Mouse (Mus musculus) cerebellum, adult 9-10 months (tissue): Measurements from ENCODE around the gene Gm5447.

Source experiments
- DNase-seq: peaks from one replicate; pipeline ENCODE4 v3.0.0; 2022

The Gm5447 gene

DNA sequence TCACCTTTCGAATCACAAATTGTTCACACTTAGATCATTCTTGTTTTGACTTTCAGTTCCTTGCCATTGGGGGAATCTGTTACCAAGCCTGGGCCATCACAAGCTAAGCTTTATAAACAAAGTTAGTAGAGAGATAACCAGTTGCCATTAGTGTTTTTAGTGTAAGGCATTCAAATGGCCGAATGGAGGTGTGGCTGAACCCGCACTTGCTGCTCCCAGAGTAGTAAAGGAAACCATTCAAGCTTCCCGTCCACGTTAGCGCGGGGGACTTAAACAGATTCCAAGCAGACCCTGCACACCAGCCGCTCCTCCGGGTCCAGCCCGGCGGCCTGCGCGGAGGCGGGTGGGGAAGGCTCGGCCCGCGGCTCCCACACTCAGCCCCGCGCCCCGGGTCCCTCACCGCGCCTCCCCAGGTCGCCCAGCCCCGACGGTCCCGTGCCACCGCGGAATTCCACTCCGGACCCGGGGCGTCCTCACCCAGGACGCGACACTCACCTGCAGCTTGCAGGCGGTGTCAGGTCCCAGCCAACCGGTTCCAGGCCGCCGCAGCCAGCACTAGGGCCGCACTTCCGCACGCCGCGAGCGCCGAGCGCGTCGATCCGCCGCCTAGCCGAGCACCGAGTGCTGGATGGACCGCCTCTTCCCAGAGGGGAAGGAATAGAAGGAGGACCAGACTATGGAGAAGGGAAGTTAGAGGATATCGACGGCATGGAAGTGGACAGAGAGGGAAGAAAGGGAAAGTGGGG lies at the start of gene Gm5447, which contains the start of gene Exoc2:
Gene Gm5447 (plus strand): TSS at position 704 of the 746 bp plus-strand sequence.
Gene Exoc2 (minus strand): TSS at position 593 of the 746 bp plus-strand sequence.
- DNase-seq, result peak; percentile 78

DNA sequence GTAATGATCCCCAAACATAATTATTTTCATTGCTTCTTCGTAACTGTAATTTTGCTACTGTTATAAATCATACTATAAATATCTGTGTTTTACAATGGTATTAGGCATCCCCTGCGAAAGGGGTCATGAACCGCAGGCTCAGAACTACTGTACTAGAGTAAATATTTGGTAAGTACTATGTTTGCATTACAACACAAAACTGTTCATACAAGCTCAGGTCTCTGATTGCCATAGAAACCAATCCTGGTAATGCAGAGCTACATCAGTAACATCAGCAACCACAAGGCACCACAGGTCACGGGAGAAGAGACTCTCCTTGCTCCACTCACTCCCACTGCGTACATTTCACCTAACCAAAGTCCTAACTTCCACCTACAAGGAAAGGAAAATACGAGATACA lies 49.7 kb upstream of the Gm5447 start:
- DNase-seq, result no peak

DNA sequence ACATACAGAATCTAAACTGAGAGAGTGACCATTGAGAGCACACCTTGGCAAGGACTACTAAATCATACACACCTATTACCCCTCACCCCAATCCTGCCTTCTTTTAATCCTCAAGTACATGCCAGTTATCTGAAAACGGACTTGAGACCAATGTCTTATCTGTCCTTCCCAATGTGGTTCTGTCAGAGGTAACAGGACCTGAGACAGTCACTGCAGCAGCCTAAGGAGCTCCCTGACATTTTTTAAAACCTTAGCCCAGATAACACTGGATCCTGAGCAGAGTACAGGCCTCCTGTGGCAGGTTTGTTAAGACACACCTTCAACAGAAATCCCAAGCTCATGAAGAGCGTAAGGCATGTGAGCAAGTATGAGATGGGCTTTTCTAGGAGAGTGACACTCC lies 44.9 kb upstream of the Gm5447 start:
- DNase-seq, result no peak

DNA sequence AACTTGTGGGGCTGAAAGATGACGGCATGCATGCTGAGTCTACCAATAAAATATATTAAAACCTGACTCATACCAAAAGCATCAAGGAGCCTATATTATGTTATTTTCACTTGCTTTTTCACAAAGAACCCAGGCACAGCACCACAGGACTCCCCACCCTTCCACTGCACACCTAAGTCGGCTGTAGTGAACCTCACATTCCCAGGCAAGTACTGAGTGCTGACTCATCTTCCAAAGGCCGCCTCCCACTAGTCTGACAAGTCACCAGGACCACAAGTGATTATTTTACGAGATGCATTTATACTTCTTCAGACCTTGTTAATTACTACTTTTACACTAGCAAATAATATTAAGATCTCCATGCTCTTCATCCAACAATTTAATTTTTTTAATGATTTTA lies 42.4 kb upstream of the Gm5447 start:
- DNase-seq, result no peak

DNA sequence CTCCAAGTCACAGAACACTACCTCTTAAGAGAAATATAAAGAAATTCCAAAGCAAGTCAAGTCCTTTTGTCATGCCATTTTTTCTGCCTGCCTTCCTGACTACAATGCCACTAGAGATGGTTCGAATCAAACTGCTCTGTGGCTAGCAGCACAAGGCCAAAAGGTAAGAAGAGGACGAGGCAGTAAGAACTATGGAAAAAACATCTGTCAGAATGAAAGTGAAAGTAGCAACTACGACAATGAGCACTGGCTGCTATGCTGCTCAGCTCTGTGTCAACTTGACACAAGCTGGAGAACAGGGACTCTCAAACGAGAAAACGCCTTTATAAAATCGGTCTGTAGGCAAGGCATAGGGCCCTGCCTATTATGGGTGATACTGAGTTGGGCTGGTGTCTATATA lies 41.0 kb upstream of the Gm5447 start:
- no peak for DNase-seq

DNA sequence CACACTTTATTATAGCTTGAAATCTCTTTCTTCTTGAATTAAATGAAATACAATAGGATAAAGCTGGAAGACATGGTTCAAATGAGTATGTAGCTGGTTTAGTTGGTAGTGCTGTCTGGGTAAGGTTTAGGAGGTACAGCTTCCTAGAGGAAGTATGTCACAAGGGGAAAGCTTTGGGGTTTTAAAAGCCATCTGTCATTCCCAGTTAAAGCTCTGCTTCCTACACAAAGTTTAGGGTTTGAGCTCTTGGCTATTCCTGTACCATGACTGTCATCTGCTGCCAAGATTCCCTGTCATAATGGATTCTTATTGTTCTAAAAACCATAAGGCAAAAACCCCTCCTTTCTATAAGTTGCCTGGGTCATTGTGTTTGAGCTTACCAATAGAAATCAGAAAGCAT lies 28.2 kb upstream of the Gm5447 start:
- DNase-seq, result no peak

DNA sequence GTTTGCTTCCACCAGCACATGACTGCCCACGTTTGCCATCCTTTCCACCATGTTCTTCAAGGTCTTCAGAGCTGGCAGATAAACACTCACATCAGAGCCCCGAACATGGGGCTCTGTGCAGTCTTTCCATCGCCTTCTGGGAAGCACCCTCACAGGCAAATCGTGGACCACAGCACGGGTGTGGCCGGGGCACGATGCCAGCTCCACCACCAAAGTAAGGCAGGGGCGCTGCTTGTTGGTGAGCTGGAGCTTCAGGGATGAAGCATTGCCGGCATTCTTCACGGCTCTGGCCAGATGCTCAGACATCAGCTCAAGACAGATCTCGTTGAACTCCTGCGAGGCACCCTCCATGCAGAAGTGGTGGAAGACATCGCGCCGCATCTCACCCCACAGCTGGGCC lies 26.9 kb upstream of the Gm5447 start:
- no peak for DNase-seq

DNA sequence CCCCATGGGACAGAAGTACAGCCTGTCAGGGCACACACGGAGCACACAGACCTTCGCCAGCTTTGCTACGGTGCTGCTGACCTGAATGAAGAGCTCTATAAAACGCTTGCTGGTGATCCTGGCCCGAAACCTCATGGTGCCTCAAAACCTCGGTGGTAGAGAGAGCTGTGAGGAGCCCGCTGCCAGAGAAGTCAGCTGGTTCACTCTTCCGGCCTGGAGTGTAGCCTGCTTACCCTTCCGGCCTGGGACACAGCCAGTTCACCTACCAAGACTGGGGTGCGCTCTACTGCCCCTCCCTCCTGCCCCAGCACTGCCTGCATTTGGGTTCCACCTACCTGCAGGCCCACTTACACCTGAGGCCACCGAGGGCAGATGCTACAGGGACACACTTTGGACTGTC lies 26.5 kb upstream of the Gm5447 start, which contains the start of gene Hus1b:
Gene Hus1b (minus strand): TSS at position 220 of the 400 bp plus-strand sequence.
- no peak for DNase-seq

DNA sequence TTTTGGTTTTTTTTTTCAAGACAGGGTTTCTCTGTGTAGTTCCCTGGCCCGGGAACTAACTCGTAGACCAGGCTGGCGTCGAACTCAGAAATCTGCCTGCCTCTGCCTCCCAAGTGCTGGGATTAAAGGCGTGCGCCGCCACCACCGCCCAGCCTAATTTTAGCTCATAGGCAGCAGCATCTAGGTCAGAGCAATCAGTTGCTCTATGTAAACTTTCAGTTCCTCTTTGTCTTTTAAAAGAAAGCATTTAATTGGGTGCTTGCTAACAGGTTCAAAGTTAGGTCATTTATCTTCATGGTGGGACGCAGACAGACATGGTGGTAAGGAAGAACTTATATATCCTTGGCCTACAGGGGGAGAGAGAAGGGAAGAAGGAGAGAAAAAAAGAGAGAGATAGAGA lies 24.8 kb upstream of the Gm5447 start:
- no peak for DNase-seq

DNA sequence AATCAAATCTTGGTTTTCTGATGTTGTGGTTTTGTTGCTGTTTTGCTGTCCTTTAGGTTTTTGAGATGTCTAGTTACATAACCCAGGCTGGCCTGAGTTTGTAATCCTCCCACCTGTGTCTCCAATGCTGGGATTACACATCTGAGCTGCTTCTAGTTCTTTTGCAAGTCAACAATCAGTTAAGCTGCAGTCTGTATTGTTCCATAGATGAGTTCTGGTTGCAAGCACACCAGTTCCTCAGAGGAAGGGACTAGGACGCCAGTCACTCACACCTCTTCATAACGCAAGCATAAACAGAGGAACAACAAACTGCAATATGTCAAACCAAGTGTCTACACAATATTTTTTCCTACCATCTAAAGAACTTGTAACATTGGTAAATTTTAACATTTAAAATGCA lies 22.0 kb upstream of the Gm5447 start:
- no peak for DNase-seq

DNA sequence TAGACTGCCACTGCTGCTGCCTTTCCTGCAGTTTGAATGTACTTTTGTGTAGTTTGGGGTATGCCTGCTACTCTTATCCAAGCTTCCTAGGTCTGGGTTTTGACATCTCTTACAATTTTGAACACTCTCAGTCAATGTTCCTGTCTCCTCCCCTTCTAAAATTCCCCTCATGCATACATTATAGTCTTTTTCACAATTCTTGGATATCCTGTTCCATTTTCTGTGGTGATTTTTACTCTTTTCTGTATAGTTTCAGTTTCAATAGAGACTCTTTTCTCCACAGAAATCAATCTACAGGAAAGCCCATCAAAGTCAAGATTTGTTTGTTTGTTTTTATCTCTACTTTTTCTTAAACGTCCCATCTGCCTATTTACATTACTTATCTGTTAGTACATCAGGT lies 20.4 kb upstream of the Gm5447 start:
- DNase-seq, result no peak

DNA sequence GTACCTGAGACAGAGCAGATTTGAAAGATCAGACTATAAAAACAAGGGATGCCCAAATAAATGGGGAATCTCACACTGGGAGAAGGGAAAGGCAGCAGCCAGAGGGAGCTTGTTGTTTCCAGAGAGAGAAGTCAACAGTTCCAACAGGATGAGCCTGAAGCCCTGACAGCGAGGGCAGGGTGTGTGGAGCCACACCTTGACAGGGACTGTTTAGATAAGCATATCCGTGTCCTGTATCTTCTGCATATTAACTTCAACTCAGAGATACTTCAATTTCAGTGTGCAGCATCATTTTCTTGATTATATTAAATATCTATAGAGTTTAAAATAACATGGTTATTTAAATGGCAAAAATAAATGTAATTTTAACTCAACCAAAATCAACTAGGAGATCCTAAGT lies 13.3 kb upstream of the Gm5447 start:
- DNase-seq, result no peak

DNA sequence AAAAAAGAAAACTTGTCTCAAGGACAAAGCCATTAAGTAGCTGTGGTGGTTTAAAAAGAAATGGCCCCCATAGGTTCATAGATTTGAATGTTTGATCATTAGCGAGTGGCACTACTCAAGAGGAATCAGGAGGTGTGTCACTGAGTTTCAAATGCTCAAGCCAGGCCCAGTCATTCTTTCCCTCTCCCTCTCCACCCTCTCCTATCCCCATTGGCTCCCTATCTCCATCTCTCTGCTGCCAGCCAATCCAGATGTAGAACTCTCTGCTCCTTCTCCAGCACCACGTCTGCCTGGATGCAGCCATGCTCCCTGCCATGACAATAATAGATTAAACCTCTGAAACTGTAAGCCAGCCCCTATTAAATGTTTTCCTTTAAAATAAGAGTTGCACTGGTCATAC lies 12.1 kb upstream of the Gm5447 start:
- no peak for DNase-seq

DNA sequence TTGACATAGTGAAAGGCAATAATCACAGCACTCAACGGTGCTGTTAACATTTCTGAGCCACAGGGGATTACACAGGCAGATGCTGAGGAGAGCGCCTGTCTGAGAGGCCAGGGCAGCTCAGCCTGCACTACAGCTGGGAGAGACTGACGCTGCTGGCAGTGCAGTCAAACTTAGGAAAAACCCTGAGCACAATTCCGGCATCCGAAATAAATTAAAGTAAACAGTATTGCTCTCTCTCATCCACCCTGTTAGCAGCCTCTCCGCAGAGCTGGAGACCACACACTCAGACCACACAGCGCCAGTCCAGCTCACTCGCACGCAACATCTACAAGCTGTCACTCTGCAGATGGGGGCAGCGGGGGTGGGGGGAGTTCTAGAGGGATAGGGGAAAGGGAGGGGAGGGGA lies 7.5 kb upstream of the Gm5447 start:
- no peak for DNase-seq

DNA sequence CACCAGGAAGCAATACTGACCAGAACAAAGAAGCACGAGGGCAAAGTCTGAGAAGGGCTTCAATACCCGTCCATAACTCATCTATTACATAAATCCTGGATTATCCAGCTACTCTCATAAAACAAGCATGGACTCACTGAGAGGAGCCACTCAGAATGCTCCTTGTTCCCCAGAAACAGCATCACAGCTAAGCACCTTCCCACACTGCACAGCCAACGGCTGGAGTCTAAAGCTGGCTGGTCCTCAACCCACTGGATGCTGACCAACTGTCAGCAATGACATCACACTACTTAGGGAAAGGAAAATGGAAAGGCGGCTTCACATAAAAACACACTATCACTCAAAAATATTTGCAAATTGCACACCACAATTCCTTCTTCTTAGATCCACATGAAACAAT lies 5.7 kb upstream of the Gm5447 start:
- DNase-seq, result no peak

DNA sequence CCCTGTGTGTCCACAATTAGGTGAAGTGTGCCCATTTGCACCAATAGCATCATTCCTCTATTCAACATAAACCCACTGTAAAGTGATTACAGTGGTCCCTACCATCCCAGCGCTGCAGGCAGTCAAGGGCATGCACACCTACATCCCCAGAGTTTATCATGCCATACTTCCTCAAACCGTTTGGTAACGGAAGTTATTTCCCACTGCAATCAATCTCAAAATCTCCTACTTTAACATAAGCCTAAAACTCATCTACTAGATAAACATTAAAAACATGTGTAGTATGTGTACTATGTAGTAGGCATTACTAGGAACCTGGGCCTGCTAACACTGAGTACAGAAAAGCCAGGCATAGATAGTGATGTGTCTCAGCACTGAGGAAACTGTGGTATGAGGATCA lies 3.0 kb upstream of the Gm5447 start:
- DNase-seq, result no peak

DNA sequence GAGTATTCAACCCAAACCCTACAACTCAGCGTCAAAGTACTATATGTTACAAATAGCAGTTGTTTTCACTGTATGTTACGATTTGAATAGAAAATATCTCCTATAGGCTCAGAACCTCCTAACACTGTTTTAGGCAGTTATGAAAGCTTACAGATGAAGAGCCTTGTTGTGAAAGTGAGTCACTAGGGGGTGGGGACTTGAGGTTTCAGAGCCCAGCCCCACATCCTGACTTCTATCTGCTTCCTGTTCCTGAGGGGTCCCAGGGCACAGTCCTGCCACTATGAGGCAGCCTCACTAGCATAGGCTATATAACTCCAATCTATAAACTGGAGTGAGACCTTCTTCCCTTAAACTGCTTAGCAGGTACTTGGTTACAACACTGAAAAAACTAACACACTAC lies 1.9 kb upstream of the Gm5447 start:
- no peak for DNase-seq

DNA sequence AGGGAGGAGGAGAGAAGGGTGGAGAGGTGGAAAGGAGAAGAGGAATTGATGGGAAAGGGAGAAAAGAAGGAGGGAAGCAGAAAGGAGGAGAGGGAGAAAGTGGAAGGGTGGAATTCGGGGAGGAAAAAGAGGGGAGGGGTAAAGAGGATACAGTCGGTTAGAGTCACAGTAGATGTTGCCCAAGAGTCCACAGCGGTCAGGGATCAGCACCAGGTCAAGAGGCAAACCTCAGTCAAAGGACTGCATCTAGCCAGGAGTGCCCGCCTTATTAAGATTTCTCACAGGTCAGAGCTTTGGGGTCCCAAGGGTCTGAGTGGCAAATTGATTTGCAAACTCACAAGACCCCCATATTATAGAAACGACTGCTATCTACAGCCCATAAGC lies 235 bp downstream of the Gm5447 start:
- DNase-seq, result no peak

DNA sequence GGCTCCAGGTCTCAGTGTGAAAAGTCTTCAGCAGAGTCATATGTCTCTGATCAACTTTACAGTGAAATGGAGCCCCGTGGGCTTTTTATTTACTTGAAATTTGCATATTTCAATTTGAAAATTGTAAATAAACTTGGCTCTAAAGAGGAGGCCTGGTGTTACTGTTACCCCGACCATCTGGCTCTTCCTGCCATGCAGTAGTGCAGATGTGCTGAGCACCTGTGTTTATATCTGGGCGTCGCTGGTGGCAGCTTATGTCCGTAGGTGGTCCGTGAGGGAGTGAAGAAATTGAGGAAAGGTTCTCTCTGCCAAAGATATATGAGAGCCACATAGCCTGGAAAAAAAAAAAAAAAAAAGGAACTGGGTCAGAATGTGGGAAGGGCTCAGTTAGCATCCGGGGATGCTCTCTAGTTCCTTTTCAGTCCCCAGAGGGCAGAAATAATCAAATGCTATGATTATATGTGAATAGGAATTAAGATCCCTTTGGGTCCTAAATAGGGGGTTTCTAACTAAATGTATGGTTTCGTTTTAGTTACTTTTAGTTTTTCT lies 2.6 kb downstream of the Gm5447 start:
- no peak for DNase-seq

DNA sequence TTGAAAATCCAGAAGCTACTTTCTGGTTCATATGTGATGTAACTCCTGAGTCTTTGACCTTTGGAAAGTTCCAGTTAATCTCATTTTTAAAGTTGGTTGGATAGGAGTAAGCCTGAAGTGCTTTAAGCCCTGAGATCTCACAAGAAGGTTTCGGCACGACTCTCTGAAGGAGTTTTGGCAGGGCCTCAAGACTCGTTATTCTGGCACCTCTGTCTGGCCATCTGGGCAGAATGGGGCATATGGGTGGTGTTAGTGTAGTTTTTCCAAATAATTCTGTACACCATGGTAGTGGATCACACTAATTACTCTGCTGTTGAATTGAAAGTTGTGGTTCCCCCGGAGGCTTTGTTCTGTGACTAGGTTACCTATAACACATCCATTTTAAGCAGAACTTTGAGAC lies 4.2 kb downstream of the Gm5447 start:
- no peak for DNase-seq

DNA sequence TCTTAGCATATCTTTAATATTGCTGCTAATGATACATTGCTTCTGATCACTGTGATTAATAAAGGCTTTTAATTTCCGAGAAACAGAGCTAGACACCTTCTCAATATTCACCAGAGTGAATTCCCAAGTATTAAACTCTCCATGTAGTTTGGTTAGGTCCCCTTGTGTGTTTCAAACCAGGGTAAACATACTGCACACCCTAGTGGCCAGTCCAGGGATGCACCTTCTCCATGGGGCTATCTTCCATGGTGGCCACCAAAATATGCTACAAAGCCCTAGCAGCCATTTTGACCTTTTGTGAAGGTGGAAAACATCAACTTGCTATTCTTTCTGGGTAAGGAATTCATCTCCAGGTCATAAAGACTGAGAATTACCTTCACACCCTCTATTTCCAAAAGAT lies 7.7 kb downstream of the Gm5447 start:
- DNase-seq, result no peak

DNA sequence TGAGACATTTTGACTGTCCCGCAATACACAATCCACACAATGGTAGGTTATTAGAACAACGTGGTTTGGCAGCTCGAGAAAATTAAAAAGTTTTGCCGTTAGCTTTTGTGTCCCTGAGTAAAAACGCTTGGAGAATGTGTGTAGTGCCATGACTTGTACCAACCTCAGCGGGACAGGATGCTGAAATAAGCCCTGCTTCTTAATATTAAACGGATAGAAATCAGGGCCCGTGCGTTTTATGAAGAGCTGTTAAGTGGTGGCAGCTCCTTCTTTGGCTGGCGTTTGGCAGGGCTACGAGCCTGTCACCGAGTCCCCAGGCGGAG lies 11.2 kb downstream of the Gm5447 start:
- DNase-seq, result no peak

DNA sequence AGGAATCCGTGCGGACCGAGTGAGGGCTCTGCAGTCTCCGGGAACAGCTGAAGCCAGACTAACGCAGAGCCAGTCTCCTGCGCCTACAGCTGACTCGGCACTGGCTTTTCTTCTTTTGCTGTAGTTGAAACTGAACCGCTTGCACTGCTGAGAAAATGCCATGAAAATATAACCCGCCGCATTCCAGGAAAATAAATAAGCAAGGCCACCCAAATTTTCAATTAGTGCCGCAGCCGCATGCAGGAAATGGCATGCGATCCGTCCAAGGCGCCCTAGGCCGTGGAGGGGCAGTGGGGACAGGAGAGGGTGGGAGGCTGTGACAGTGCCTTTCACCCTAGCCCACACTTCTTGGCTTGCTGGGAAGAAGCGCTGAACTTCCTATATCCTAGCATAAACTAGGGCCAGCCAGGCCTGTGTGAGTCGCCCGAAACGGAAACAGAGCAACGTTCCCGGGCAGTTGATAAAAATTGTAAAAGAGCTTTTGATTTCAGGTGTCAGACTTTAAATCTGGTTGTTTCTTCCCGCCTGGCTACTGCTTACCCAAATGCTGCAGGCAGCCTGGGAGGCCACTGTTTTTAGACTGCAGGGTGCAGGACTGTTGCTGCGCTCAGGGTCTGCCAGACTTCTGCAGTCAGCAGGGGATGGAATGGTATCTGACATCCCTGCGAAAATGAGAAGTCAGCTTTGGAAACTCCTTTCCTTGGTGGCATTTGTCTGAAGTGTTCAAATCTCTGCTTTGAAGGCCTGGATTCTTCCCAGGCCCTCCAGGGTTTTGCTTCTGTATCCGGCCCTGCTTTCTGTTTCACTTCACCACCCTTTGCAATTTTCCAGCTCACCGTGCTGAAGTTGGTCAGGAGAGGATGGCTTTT lies 11.8 kb downstream of the Gm5447 start:
- DNase-seq, result peak; percentile 72

DNA sequence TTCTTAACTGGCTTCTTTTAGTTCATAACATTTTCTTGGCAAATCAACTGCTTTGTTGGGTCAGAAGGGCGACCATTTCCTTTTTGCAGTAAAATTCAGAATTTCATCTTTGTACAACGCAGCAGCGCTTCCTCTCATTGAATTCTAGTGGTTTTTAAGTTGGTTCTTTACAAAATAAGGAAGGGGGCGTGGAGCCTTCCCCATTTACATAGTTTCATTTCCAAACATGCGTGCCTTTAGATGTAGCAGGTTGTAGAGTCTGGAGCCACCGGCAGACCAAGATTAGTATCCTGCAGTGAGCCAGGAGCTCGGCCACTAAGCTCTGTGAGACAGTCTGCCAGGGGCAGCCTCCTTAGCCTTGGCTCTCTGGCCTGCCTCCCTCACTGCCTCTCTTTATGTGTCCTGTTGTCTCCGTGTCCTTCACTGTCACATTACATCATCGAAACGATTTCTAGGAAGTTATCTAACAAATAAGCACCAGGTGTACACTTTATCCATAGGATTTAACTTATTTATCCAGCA lies 13.0 kb downstream of the Gm5447 start:
- DNase-seq, result peak; percentile 44
